Mouse (Mus musculus) urinary bladder, adult 18-20 months (tissue): ENCODE measurements around the gene Rpl13.
A peak's percentile ranks its signal among the peaks of the same experiment; 100 is the strongest.
"Not testable (repeated sequence)": the region's sequence is repeated elsewhere in the genome, so short reads cannot be mapped to it uniquely, and the experiment has no call there.

Source experiments
- DNase-seq, 2 experiments: peaks; one replicate each; pipeline ENCODE4 v3.0.0; 2022; ENCODE audit warnings: low spot score in 2 of 2, mixed read lengths in 2 of 2

The Rpl13 gene

GRCm38 (mm10) chr8:123101735-123102685 is at the start of gene Rpl13:
TSS of gene Rpl13 (plus strand) at chr8:123102350.
- DNase-seq, result peak; percentile 94 to 97

GRCm38 (mm10) chr8:123062721-123063120 is 39.4 kb upstream of the Rpl13 start, which contains the start of gene Spg7:
TSS of gene Spg7 (plus strand) at chr8:123062942.
- no peak for DNase-seq

DNA sequence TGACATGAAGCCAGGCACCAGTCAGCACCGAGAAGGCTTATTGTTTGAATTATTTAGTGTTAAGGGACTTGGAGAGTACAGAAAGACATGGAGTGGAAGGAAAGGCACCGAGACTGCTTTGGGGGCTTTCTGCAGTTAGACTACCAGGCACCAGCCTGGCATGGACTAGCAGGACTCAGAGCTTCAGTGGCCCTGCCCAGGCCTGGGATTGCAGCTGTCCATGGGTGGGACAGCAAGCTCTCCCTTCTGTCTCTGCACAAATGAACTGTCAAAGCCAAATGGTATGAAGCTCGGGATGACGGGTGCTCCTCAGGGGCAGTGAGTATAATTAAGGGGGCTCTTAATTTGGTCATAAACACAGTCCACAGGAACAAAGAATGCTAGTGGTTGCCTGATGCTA is 38.1 kb upstream of the Rpl13 start:
- no peak for DNase-seq

- DNase-seq, result peak in 1 of 2 experiments; percentile 11
Observed at GRCm38 (mm10) chr8:123064809-123065213, 37.3 kb upstream of the Rpl13 start.

- DNase-seq, result peak; percentile 91 to 92
Observed at GRCm38 (mm10) chr8:123065214-123066100, 36.7 kb upstream of the Rpl13 start.

- no peak for DNase-seq
Observed at GRCm38 (mm10) chr8:123066101-123066683, 36.0 kb upstream of the Rpl13 start.

DNA sequence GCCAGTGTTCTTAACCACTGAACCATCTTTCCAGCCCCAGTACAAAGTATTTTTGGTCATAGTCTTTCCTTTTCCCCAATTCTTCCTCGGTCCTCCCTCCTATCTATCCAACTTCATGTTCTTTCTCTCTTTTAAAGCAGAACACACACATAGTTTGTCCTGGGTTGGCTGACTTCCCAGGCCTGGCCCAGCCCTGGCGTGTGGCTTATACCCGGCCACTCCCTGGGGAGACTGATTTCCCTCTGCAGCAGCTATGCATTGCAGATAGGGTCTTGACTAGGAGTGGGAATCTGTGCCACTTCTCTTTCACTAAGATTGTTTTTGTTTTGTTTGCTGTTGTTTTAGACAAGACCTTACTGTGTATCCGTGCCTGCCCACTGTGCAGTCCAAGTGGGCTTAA is 31.0 kb upstream of the Rpl13 start:
- no peak for DNase-seq

DNA sequence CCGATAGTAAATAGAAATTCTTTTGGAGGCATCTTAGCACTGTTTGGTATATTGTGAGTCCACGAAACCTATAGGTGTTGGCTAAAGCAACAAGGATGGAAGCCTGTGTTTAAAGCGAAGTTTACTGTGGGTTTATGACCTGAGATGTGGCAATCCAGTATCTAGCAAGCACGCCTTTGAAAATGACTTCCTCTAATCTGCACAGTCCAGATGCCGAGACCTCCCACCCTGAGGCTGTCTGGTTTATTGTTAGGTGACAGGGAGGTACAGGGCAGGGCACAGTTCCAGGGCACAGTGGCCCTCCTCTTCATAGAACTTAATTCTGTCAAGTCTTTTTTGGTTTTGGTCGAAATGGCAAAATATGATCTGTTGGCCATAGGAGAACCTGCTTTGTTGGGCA is 24.9 kb upstream of the Rpl13 start:
- no peak for DNase-seq

- no peak for DNase-seq
Observed at GRCm38 (mm10) chr8:123082993-123083392, 19.2 kb upstream of the Rpl13 start.

DNA sequence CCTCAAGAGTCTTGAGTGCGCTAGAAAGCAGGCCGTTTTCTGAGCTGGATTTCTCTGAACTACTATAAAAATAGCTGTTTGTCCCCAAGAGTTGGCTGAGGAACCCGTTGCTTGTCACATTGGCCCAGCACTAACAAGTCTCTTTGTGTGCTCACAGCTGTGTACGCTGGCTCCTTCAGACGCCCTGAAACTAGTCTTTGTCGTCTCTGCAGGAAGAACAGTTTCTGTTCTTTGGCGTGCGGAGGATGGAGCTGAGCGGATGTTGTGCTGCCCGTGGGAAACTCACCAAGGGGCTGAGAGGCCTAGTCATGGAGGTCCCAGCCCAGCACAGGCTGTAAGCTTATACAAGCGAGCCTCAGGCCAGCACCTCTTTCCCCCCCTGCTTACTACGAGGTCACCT is 18.5 kb upstream of the Rpl13 start:
- no peak for DNase-seq

GRCm38 (mm10) chr8:123087289-123087688 is 14.9 kb upstream of the Rpl13 start:
- DNase-seq, result no peak

DNA sequence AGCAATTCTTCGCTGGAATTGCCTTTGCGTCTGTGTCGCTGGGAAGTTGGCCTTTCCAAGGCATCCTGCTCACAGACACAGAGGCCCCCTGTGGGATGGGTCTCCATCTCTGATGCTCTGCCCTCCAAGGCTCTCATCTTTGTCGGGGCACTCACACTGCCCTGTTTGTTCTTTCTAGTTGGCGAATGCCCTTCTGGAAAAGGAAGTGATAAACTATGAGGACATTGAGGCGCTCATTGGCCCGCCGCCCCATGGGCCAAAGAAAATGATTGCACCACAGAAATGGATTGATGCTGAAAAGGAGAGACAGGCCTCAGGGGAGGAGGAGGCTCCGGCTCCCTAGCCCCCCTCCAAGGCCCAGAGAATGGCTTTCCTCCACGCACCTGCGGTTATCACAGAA is 4.9 kb upstream of the Rpl13 start:
- no peak for DNase-seq

DNA sequence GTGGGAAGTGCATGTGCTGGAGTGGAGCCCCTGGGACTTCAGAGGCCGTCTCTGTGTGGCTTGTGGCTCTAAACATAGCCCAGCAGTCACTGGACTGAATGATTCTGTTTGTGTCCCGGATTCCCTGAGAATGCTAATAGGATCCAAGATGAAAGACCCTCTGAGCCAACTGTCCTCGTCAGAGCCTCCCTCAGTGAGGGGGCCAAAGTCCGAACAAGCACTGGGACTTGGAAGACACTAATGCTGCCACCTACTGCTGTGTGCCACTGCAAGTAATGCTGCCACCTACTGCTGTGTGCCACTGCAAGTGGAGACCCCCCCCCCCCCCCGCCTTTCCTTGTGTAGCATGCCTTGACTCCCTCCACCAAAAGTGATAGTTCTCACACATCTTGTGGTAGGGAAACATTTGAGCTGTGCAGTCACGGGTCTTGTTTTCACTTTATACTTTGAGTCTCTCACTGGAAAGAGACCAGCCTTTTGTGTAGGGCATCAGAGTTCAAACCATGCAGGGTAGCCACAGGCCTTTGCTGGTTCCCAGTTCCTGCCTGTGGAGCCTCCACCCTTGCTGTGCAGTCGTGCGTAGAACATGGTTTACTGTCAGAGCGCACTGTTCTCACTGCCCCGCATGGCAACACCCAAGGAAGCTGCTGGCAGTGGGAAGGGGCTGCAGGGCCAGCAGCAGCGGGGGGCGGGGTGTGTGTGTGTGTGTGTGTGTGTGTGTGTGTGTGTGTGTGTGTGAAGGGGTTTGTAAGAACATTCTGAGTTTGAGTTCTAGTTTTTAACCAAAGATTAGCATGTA is 4.2 kb upstream of the Rpl13 start:
- DNase-seq, result no peak

GRCm38 (mm10) chr8:123100288-123100687 is 1.9 kb upstream of the Rpl13 start:
- DNase-seq, result peak in 1 of 2 experiments; percentile 44

DNA sequence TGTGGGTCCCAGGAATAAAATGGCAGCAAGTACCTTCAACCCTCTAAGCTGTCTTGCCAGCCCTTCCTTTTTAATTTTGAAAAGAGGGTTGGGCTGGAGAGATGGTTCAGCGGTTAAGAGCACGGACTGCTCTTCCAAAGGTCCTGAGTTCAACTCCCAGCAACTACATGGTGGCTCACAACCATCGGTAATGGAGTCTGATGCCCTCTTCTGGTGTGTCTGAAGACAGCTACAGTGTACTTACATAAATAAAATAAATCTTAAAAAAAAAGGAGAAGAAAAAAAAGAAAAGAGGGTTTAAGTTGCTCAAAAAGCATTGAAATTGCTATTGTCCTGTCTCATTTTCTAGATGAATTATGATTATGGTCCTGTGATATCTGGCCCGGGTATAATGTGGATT is 906 bp upstream of the Rpl13 start:
- no peak for DNase-seq

GRCm38 (mm10) chr8:123102855-123103254 is 705 bp downstream of the Rpl13 start:
- not testable (repeated sequence) for DNase-seq

- no peak for DNase-seq
Observed at GRCm38 (mm10) chr8:123103285-123103684, 1.1 kb downstream of the Rpl13 start.

GRCm38 (mm10) chr8:123104046-123104767 is 2.1 kb downstream of the Rpl13 start:
- DNase-seq, result no peak

DNA sequence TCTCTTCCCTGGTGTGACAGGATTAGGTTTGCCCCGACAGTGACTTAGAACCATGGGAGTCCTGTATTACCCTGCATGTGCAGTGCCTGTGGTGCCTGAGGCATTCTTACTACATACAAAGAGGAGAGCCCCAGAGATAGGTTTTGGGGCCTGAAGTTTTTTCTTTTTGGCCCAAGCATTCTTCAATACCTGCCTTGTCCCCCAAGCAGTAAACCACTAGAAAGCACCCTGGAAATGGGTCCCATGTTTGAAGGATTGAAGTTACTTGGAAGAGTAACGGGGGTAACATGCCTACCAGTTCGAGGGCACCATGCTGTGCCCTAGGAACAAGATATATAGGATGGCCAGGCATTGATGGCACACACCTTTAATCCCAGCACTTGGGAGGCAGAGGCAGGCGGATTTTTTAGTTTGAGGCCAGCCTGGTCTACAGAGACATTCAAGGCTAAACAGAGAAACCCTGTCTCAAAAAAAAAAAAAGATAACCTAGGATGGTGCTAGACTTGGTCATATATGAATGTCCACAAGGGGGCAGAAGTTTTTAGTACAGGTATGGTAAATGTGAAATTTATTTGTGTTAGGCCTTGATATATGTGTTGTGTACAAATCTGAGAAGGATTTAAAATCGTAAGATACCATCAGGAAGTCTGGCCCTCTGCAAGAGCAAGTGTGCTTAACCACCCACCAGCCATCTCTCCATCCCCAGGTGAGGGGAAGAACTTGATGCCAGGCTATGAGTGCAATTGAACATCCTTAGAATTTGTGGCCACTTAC is 3.6 kb downstream of the Rpl13 start:
- DNase-seq, result no peak

- DNase-seq, result no peak
Observed at GRCm38 (mm10) chr8:123106531-123106930, 4.4 kb downstream of the Rpl13 start.
